Mouse (Mus musculus) liver, postnatal 0 days (tissue): ENCODE results near the gene Fam57b.

Experiments
- CTCF ChIP-seq: sonication (generic); IDR thresholded peaks from 2 replicates; pipeline ENCODE4 v1.5.1; 2016; ENCODE audit warnings: antibody characterized with exemption, low read depth
- EP300 ChIP-seq: IDR thresholded peaks from 2 replicates; pipeline ENCODE4 v1.6.1; 2016; ENCODE audit warnings: antibody characterized with exemption, low read depth, mild to moderate bottlenecking

DNA sequence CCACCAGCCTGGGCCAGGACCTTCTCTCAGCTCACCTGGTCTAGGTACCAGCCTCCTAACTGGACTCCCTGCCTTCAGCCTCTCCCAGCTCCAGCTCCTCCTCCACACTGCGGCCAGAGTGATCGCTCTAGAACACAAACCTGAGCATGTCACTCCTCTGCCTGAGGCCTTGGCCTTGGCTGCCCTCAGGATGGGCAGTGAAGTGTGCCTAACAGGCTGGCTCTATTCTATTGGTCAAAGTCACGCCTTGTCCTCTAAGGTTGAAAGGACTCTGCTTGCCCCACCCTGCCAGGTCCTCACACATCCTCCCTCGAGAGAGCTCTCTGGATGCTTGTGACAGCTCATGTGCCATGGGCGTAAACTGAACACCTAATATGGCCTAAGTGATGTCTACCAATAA, 56.0 kb downstream of the Fam57b start:
- TF ChIP-seq CTCF: no peak
- TF ChIP-seq EP300: no peak
